Mouse (Mus musculus): ENCODE measurements at regions not wholly inside any gene's neighbourhood (a gene's known extent, or its start where the extent isn't known, plus 50 kb on each side); places are given as distances from the start of the nearest gene placed in this dataset.

- DNase-seq (ENCODE audit: low spot score) (no peak), ATAC-seq (ENCODE audit: low FRiP score) (no peak)
- Histone ChIP-seq H3K4me1 (replicated peaks; ENCODE audit: control insufficient read depth, insufficient read depth, low read length) (no peaks in the 10 kb centered on the region), H3K4me2 (replicated peaks; ENCODE audit: low read depth, low read length) (no peak overlapping the region), H3K9ac (ENCODE audit: low read depth, low read length) (no peak overlapping the region), H3K27ac (ENCODE audit: low read depth, low read length) (no peak overlapping the region), H3K9me3 (ENCODE audit: control insufficient read depth, low read length) (no peaks in the 10 kb centered on the region), H3K27me3 (ENCODE audit: control insufficient read depth, insufficient read depth, low read length) (no peaks in the 10 kb centered on the region), H3K4me3 (ENCODE audit: low read depth, low read length) (no peak overlapping the region), H3K36me3 (ENCODE audit: control insufficient read depth, insufficient read depth, low read length) (no peaks in the 10 kb centered on the region)
These were observed 148.4 kb downstream of the Sox11 start for GRCm38 (mm10) chr12:27194001-27194400.

GRCm38 (mm10) chr12:27191916-27192315 is 150.5 kb downstream of the Sox11 start:
- no peaks in the 10 kb centered on the region for H3K36me3 ChIP-seq (ENCODE audit: control insufficient read depth, insufficient read depth, low read length)
- ATAC-seq (ENCODE audit: low FRiP score) (no peak), DNase-seq (ENCODE audit: low spot score) (no peak)
- 83% methylated on average over 6 of the region's 6 CpGs for WGBS
- no peaks in the 10 kb centered on the region for H3K4me1 ChIP-seq (replicated peaks; ENCODE audit: control insufficient read depth, insufficient read depth, low read length)
- H3K9ac ChIP-seq (ENCODE audit: low read depth, low read length) = no peak overlapping the region
- no peak overlapping the region for H3K4me2 ChIP-seq (replicated peaks; ENCODE audit: low read depth, low read length)
- H3K4me3 ChIP-seq (ENCODE audit: low read depth, low read length) = no peak overlapping the region
- H3K9me3 ChIP-seq (ENCODE audit: control insufficient read depth, low read length) = no peaks in the 10 kb centered on the region
- H3K27me3 ChIP-seq (ENCODE audit: control insufficient read depth, insufficient read depth, low read length) = no peaks in the 10 kb centered on the region
- H3K27ac ChIP-seq (ENCODE audit: low read depth, low read length) = no peak overlapping the region

- H3K4me2 ChIP-seq (replicated peaks; ENCODE audit: low read depth, low read length) = no peak overlapping the region
- no peaks in the 10 kb centered on the region for H3K9me3 ChIP-seq (ENCODE audit: control insufficient read depth, low read length)
- 76% methylated on average over 3 of the region's 3 CpGs for WGBS
- ATAC-seq (ENCODE audit: low FRiP score) (no peak), DNase-seq (ENCODE audit: low spot score) (no peak)
- H3K36me3 ChIP-seq (ENCODE audit: control insufficient read depth, insufficient read depth, low read length) = no peaks in the 10 kb centered on the region
- no peaks in the 10 kb centered on the region; the same call in 1 of the 2 replicates for H3K4me1 ChIP-seq (replicated peaks; ENCODE audit: control insufficient read depth, insufficient read depth, low read length)
- H3K9ac ChIP-seq (ENCODE audit: low read depth, low read length) = no peak overlapping the region
- no peak overlapping the region for H3K4me3 ChIP-seq (ENCODE audit: low read depth, low read length)
- H3K27me3 ChIP-seq (ENCODE audit: control insufficient read depth, insufficient read depth, low read length) = no peaks in the 10 kb centered on the region
- no peak overlapping the region for H3K27ac ChIP-seq (ENCODE audit: low read depth, low read length)
These were observed 154.9 kb downstream of the Sox11 start for GRCm38 (mm10) chr12:27187480-27187879.

GRCm38 (mm10) chr12:27182397-27183375 is 159.7 kb downstream of the Sox11 start:
- Histone ChIP-seq H3K36me3 (ENCODE audit: control insufficient read depth, insufficient read depth, low read length) (no peaks in the 10 kb centered on the region), H3K4me1 (replicated peaks; ENCODE audit: control insufficient read depth, insufficient read depth, low read length) (no peaks in the 10 kb centered on the region; the same call in 1 of the 2 replicates), H3K4me3 (ENCODE audit: low read depth, low read length) (no peak overlapping the region), H3K27me3 (ENCODE audit: control insufficient read depth, insufficient read depth, low read length) (no peaks in the 10 kb centered on the region), H3K4me2 (replicated peaks; ENCODE audit: low read depth, low read length) (no peak overlapping the region), H3K9me3 (ENCODE audit: control insufficient read depth, low read length) (no peaks in the 10 kb centered on the region), H3K9ac (ENCODE audit: low read depth, low read length) (no peak overlapping the region), H3K27ac (ENCODE audit: low read depth, low read length) (peak overlapping the region; percentile 51)
- ATAC-seq (ENCODE audit: low FRiP score) (no peak), DNase-seq (ENCODE audit: low spot score) (no peak)
- 48% methylated on average over 5 of the region's 5 CpGs for WGBS

GRCm38 (mm10) chr12:27173561-27173960 is 168.8 kb downstream of the Sox11 start:
- DNase-seq (ENCODE audit: low spot score) = no peak
- Histone ChIP-seq H3K9me3 (ENCODE audit: control insufficient read depth, low read length) (no peaks in the 10 kb centered on the region), H3K9ac (ENCODE audit: low read depth, low read length) (no peak overlapping the region), H3K36me3 (ENCODE audit: control insufficient read depth, insufficient read depth, low read length) (no peaks in the 10 kb centered on the region), H3K27me3 (ENCODE audit: control insufficient read depth, insufficient read depth, low read length) (no peaks in the 10 kb centered on the region), H3K4me3 (ENCODE audit: low read depth, low read length) (no peak overlapping the region), H3K4me1 (replicated peaks; ENCODE audit: control insufficient read depth, insufficient read depth, low read length) (no peaks in the 10 kb centered on the region), H3K4me2 (replicated peaks; ENCODE audit: low read depth, low read length) (no peak overlapping the region), H3K27ac (ENCODE audit: low read depth, low read length) (no peak overlapping the region)
- 80% methylated on average over 4 of the region's 4 CpGs for WGBS
- no peak for ATAC-seq (ENCODE audit: low FRiP score)

GRCm38 (mm10) chr12:27173151-27173550 is 169.2 kb downstream of the Sox11 start:
- no peaks in the 10 kb centered on the region for H3K27me3 ChIP-seq (ENCODE audit: control insufficient read depth, insufficient read depth, low read length)
- no peaks in the 10 kb centered on the region for H3K4me1 ChIP-seq (replicated peaks; ENCODE audit: control insufficient read depth, insufficient read depth, low read length)
- H3K36me3 ChIP-seq (ENCODE audit: control insufficient read depth, insufficient read depth, low read length) = no peaks in the 10 kb centered on the region
- H3K4me3 ChIP-seq (ENCODE audit: low read depth, low read length) = no peak overlapping the region
- no peak for DNase-seq (ENCODE audit: low spot score)
- H3K9me3 ChIP-seq (ENCODE audit: control insufficient read depth, low read length) = no peaks in the 10 kb centered on the region
- no peak overlapping the region for H3K4me2 ChIP-seq (replicated peaks; ENCODE audit: low read depth, low read length)
- no peak for ATAC-seq (ENCODE audit: low FRiP score)
- H3K27ac ChIP-seq (ENCODE audit: low read depth, low read length) = no peak overlapping the region
- no peak overlapping the region for H3K9ac ChIP-seq (ENCODE audit: low read depth, low read length)
- 73% methylated on average over 4 of the region's 4 CpGs for WGBS

GRCm38 (mm10) chr12:27171595-27171994 is 170.8 kb downstream of the Sox11 start:
- Histone ChIP-seq H3K9me3 (ENCODE audit: control insufficient read depth, low read length) (no peaks in the 10 kb centered on the region), H3K4me2 (replicated peaks; ENCODE audit: low read depth, low read length) (no peak overlapping the region), H3K4me1 (replicated peaks; ENCODE audit: control insufficient read depth, insufficient read depth, low read length) (no peaks in the 10 kb centered on the region), H3K27me3 (ENCODE audit: control insufficient read depth, insufficient read depth, low read length) (no peaks in the 10 kb centered on the region), H3K27ac (ENCODE audit: low read depth, low read length) (no peak overlapping the region), H3K36me3 (ENCODE audit: control insufficient read depth, insufficient read depth, low read length) (no peaks in the 10 kb centered on the region), H3K9ac (ENCODE audit: low read depth, low read length) (no peak overlapping the region), H3K4me3 (ENCODE audit: low read depth, low read length) (no peak overlapping the region)
- ATAC-seq (ENCODE audit: low FRiP score) (no peak), DNase-seq (ENCODE audit: low spot score) (no peak)

GRCm38 (mm10) chr12:27164920-27165504 is 177.4 kb downstream of the Sox11 start:
- Histone ChIP-seq H3K27me3 (ENCODE audit: control insufficient read depth, insufficient read depth, low read length) (no peaks in the 10 kb centered on the region), H3K9ac (ENCODE audit: low read depth, low read length) (no peak overlapping the region), H3K9me3 (ENCODE audit: control insufficient read depth, low read length) (no peaks in the 10 kb centered on the region), H3K4me1 (replicated peaks; ENCODE audit: control insufficient read depth, insufficient read depth, low read length) (no peaks in the 10 kb centered on the region), H3K36me3 (ENCODE audit: control insufficient read depth, insufficient read depth, low read length) (no peaks in the 10 kb centered on the region), H3K27ac (ENCODE audit: low read depth, low read length) (no peak overlapping the region), H3K4me3 (ENCODE audit: low read depth, low read length) (no peak overlapping the region), H3K4me2 (replicated peaks; ENCODE audit: low read depth, low read length) (no peak overlapping the region)
- 91% methylated on average over 4 of the region's 4 CpGs for WGBS
- no peak for DNase-seq (ENCODE audit: low spot score)
- no peak for ATAC-seq (ENCODE audit: low FRiP score)

All from hindbrain, embryonic 11.5 days (tissue).